Mouse (Mus musculus): ENCODE data around the gene Sprr2a1.
"Not testable (repeated sequence)": the region's sequence is repeated elsewhere in the genome, so short reads cannot be mapped to it uniquely, and the experiment has no call there.

The Sprr2a1 gene

DNA sequence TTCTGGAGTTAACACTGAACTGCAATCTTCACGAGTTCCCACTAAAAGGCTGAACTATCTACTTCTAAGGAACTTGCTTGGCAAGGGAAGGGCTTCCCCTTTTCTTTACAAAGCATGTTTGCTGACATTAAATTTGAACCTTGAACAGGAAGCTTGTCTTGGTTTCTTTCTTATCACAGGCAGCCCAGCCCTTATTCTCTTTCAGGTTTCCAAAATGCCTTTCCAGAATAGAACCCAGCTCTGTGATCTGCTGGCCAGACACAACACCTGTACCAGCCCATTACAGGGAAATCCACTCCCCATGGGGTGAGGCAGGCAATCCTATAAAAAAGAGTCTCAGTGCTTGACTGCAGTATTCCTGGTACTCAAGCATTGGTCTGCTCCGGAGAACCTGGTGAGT is at the start of gene Sprr2a1, which contains the start of gene Sprr2a2:
Gene Sprr2a1, plus strand, starts transcription at position 231 of the 400 bp plus-strand sequence.
Gene Sprr2a2, plus strand, starts transcription at position 352 of the 400 bp plus-strand sequence.
- DNase-seq: not testable (repeated sequence)

GRCm38 (mm10) chr3:92169847-92170246 is 45.8 kb upstream of the Sprr2a1 start:
- DNase-seq: no peak

DNA sequence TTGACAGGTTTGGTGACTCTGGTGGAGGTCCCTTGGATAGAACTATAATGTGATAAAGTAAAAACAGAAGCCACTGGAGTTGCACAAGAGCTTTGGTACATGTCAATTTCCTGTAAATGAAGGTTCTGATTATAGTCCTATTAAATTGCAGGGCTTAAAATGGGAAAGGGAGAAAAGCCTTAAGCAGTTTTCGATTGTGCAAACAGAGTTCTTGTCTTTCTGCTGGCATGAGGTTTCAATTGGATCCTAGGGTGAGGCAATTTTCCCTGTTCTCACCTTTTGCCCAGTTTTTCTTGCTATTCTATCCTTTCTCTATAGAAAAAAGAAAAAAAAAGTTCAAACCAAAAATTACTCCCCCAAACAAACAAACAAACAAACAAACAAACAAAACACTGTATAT is 38.7 kb upstream of the Sprr2a1 start:
- DNase-seq: no peak

- no peak for DNase-seq
Observed at GRCm38 (mm10) chr3:92195512-92196200, 19.9 kb upstream of the Sprr2a1 start.

- not testable (repeated sequence) for DNase-seq
Observed at GRCm38 (mm10) chr3:92211133-92211925, 4.3 kb upstream of the Sprr2a1 start.

DNA sequence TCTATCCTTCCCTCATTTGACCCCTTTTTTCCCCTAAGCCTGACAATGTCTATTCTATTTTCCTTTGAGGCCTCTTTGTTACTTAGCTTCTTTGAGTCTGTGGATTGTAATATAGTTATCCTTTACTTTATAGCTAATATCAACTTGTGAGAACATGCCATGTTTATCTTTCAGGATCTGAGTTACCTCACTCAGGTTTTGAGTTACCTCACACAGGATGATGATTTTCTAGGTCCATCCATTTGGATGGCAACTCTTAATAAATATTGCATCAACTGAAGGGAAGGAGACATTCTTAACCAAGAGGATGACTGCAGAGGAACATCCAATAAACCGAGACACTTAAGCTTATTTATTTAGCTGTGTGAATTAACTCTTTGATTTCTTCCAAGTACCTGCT is 3.5 kb upstream of the Sprr2a1 start:
- not testable (repeated sequence) for DNase-seq

GRCm38 (mm10) chr3:92213651-92214050 is 1.9 kb upstream of the Sprr2a1 start:
- DNase-seq: not testable (repeated sequence)

GRCm38 (mm10) chr3:92219031-92219430 is 3.4 kb downstream of the Sprr2a1 start:
- DNase-seq: not testable (repeated sequence)

DNA sequence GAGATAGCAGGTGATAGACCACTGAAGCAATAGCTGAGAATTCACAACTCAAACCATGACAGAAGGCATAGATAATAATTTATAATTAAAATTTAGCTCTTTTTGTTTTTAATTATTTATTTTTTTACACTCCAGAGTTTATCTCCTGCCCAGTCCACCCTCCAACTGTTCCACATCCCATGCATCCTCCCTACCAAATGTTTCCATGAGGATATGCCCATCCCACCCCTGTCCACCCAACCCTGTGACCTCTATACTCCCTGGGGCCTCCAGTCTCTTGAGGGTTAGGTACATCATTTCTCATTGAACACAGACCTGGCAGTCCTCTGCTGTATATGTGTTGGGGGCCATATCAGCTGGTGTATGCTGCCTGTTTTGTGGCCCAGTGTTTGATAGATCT is 8.1 kb downstream of the Sprr2a1 start:
- DNase-seq: not testable (repeated sequence)

GRCm38 (mm10) chr3:92227410-92227809 is 11.8 kb downstream of the Sprr2a1 start:
- not testable (repeated sequence) for DNase-seq

- DNase-seq: not testable (repeated sequence)
Observed at GRCm38 (mm10) chr3:92236463-92237189, 21.0 kb downstream of the Sprr2a1 start.

GRCm38 (mm10) chr3:92238736-92239135 is 23.1 kb downstream of the Sprr2a1 start:
- not testable (repeated sequence) for DNase-seq

- DNase-seq: not testable (repeated sequence)
Observed at GRCm38 (mm10) chr3:92239197-92239596, 23.6 kb downstream of the Sprr2a1 start.

GRCm38 (mm10) chr3:92244833-92245232 is 29.2 kb downstream of the Sprr2a1 start:
- not testable (repeated sequence) for DNase-seq

DNA sequence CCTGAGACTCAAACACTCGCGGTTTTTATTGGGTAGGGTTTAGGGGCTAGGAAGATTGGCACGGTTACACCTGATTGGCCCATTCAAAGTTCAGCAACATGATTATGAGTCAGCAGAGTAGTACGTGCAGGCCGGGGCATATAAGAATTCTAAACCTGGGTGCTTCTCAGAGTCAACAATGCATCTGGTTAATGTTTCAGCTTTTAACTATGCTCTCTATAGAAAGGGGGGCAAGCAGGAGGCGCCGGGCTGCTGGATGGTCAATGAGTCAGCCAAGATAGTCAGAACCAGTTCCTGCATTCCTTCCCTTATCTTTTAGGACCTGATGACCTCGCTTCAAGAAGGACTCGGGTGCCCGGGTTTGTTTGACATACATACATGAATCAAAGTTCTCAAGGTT is 30.6 kb downstream of the Sprr2a1 start:
- DNase-seq: not testable (repeated sequence)

DNA sequence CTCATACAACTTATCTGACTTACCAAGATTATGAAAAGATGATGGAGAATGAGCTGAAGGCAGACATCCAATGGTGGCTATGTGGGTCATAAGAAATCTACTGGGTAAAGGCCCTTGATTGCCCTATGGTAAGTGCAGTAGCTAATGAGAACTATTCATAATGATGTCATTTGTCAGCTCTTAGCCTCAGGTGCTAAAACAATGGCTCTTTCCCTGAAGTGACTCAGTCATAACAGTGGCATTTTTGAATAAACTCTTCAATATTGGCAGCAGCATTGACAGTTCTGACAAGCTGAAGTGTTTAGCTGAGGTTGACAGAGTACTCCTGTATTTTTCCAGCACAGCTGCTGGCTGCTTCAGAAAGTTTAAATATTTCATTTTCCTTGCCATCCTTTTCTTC is 32.9 kb downstream of the Sprr2a1 start:
- DNase-seq: not testable (repeated sequence)

GRCm38 (mm10) chr3:92250450-92250849 is 34.9 kb downstream of the Sprr2a1 start:
- not testable (repeated sequence) for DNase-seq

GRCm38 (mm10) chr3:92253860-92254259 is 38.3 kb downstream of the Sprr2a1 start:
- not testable (repeated sequence) for DNase-seq

DNA sequence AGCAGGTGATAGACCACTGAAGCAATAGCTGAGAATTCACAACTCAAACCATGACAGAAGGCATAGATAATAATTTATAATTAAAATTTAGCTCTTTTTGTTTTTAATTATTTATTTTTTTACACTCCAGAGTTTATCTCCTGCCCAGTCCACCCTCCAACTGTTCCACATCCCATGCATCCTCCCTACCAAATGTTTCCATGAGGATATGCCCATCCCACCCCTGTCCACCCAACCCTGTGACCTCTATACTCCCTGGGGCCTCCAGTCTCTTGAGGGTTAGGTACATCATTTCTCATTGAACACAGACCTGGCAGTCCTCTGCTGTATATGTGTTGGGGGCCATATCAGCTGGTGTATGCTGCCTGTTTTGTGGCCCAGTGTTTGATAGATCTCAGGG is 42.9 kb downstream of the Sprr2a1 start:
- not testable (repeated sequence) for DNase-seq

DNA sequence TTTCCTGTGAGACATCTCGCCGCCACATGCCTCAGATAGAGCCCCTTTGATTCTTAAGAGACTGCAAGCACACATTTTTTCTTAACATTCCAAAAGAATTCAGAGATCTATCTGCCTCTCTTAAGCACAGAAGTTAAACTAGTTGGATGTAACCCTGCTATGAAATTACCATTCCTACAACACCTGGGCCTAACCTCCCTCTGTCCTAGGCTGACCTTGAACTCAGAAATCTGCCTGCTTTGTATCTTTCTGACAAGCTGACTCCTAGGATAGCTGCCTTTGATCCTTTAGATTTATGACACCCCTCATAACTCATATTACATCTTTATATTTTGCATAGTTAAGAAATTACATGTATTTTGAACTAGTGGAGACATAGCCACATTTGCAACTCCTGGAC is 47.9 kb downstream of the Sprr2a1 start:
- DNase-seq: not testable (repeated sequence)

Measured in right cerebral cortex, postnatal 14 days (tissue).